Mouse (Mus musculus) MEL (cell line): Measurements from ENCODE around the gene Rsph6a. TPM values are rescaled to one million over a fixed set of nuclear protein-coding genes. Genes with fewer than 3 reads are reported as not detected.

ENCODE experiments used
- DNase-seq: peaks from one replicate; pipeline ENCODE4 v3.0.0; 2011; ENCODE audit warnings: low read depth, low spot score
- H3K27ac ChIP-seq: 2 replicates; pipeline ENCODE4 v1.5.1; 2012; ENCODE audit warnings: low read depth, mild to moderate bottlenecking, control low read depth, low read length, moderate library complexity; ENCODE audit not compliant: control insufficient read depth
- H3K27me3 ChIP-seq, 2 experiments: fragments of 150-350 bp in 1 of 2; sonication (generic) in 1 of 2; 2 replicates each; pipeline ENCODE4 v1.6.1; 2012; ENCODE audit warnings: low read length in 2 of 2, mild to moderate bottlenecking in 2 of 2, improper control_type of control experiment in 1 of 2, moderate library complexity in 1 of 2; ENCODE audit not compliant: insufficient read depth in 2 of 2, control insufficient read depth in 1 of 2
- H3K36me3 ChIP-seq, 2 experiments: 2 replicates each; pipeline ENCODE4 v1.6.1; 2012 to 2014; ENCODE audit warnings: low read length in 2 of 2, improper control_type of control experiment in 1 of 2, inconsistent platforms in 1 of 2, mild to moderate bottlenecking in 1 of 2; ENCODE audit not compliant: insufficient read depth in 2 of 2, control insufficient read depth in 1 of 2
- H3K4me1 ChIP-seq, 2 experiments: fragments of 150-350 bp in 1 of 2; sonication (generic) in 1 of 2; 2 replicates each; pipeline ENCODE4 v1.6.1; 2012; ENCODE audit warnings: low read length in 2 of 2, improper control_type of control experiment in 1 of 2, mild to moderate bottlenecking in 1 of 2; ENCODE audit not compliant: insufficient read depth in 2 of 2, control insufficient read depth in 1 of 2
- H3K4me3 ChIP-seq, 2 experiments: fragments of 150-350 bp in 1 of 2; sonication (generic) in 1 of 2; 2 replicates each; pipeline ENCODE4 v1.5.1; 2012; ENCODE audit warnings: low read depth in 2 of 2, low read length in 2 of 2, mild to moderate bottlenecking in 2 of 2, moderate library complexity in 2 of 2, control low read depth in 1 of 2, improper control_type of control experiment in 1 of 2; ENCODE audit not compliant: control insufficient read depth in 1 of 2, insufficient read depth in 1 of 2
- H3K79me2 ChIP-seq: 2 replicates; pipeline ENCODE4 v1.6.1; 2012; ENCODE audit warnings: mild to moderate bottlenecking, low read length, moderate library complexity; ENCODE audit not compliant: control insufficient read depth, poor library complexity, insufficient read depth
- H3K9ac ChIP-seq: 2 replicates; pipeline ENCODE4 v1.6.1; 2012; ENCODE audit warnings: low read depth, mild to moderate bottlenecking, control low read depth, low read length, moderate library complexity; ENCODE audit not compliant: control insufficient read depth, poor library complexity, severe bottlenecking
- H3K9me3 ChIP-seq: fragments of 150-350 bp; sonication (generic); replicated peaks from 2 replicates; pipeline ENCODE4 v1.6.1; 2012; ENCODE audit warnings: mild to moderate bottlenecking, low read length, improper control_type of control experiment, moderate library complexity; ENCODE audit not compliant: insufficient read depth
- BHLHE40 ChIP-seq: IDR thresholded peaks from 2 replicates; pipeline ENCODE4 v1.6.1; 2012; ENCODE audit warnings: low read depth, mild to moderate bottlenecking, inconsistent platforms, low read length, improper control_type of control experiment, borderline replicate concordance
- CHD2 ChIP-seq: IDR thresholded peaks from 2 replicates; pipeline ENCODE4 v1.6.1; 2011; ENCODE audit warnings: low read length, improper control_type of control experiment
- E2F4 ChIP-seq: IDR thresholded peaks from 2 replicates; pipeline ENCODE4 v1.6.1; 2011; ENCODE audit warnings: low read depth, low read length, improper control_type of control experiment, borderline replicate concordance
- EP300 ChIP-seq, 2 experiments: IDR thresholded peaks; 2 replicates each; pipeline ENCODE4 v1.6.1; 2011; ENCODE audit warnings: improper control_type of control experiment in 2 of 2, low read length in 2 of 2, low read depth in 1 of 2, mild to moderate bottlenecking in 1 of 2
- GABPA ChIP-seq: IDR thresholded peaks from 2 replicates; pipeline ENCODE4 v1.6.1; 2012; ENCODE audit warnings: low read depth, mild to moderate bottlenecking, inconsistent platforms, low read length, improper control_type of control experiment, moderate library complexity
- GATA1 ChIP-seq: IDR thresholded peaks from 2 replicates; pipeline ENCODE4 v1.6.1; 2011; ENCODE audit warnings: low read depth, low read length, improper control_type of control experiment
- HCFC1 ChIP-seq: IDR thresholded peaks from 2 replicates; pipeline ENCODE4 v1.6.1; 2012; ENCODE audit warnings: low read depth, mild to moderate bottlenecking, inconsistent platforms, low read length, improper control_type of control experiment, moderate library complexity
- JUND ChIP-seq: IDR thresholded peaks from 2 replicates; pipeline ENCODE4 v1.6.1; 2011; ENCODE audit warnings: low read depth, mild to moderate bottlenecking, improper control_type of control experiment, low read length
- MAFK ChIP-seq: IDR thresholded peaks from 2 replicates; pipeline ENCODE4 v1.6.1; 2011; ENCODE audit warnings: low read depth, mild to moderate bottlenecking, low read length, improper control_type of control experiment, borderline replicate concordance
- MAX ChIP-seq: IDR thresholded peaks from 2 replicates; pipeline ENCODE4 v1.6.1; 2011; ENCODE audit warnings: low read length, improper control_type of control experiment
- MEF2A ChIP-seq: IDR thresholded peaks from 2 replicates; pipeline ENCODE4 v1.6.1; 2014; ENCODE audit warnings: low read depth, mild to moderate bottlenecking, inconsistent platforms, low read length, improper control_type of control experiment; ENCODE audit not compliant: poor library complexity, insufficient replicate concordance, severe bottlenecking; ENCODE audit errors: extremely low read depth
- NELFE ChIP-seq: IDR thresholded peaks from 2 replicates; pipeline ENCODE4 v1.6.1; 2011; ENCODE audit warnings: low read depth, low read length, improper control_type of control experiment
- NRF1 ChIP-seq: IDR thresholded peaks from 2 replicates; pipeline ENCODE4 v1.6.1; 2014; ENCODE audit warnings: low read depth, mild to moderate bottlenecking, inconsistent platforms, low read length, improper control_type of control experiment, moderate library complexity; ENCODE audit not compliant: poor library complexity, insufficient read depth, severe bottlenecking
- POLR2A ChIP-seq, 2 experiments: IDR thresholded peaks; 2 replicates each; pipeline ENCODE4 v1.6.1; 2011 to 2012; ENCODE audit warnings: low read length in 2 of 2, mild to moderate bottlenecking in 2 of 2, control low read depth in 1 of 2, improper control_type of control experiment in 1 of 2, low read depth in 1 of 2, moderate library complexity in 1 of 2; ENCODE audit not compliant: control insufficient read depth in 1 of 2, insufficient read depth in 1 of 2, poor library complexity in 1 of 2
- POLR2AphosphoS2 ChIP-seq: IDR thresholded peaks from 2 replicates; pipeline ENCODE4 v1.6.1; 2011; ENCODE audit warnings: low read length, improper control_type of control experiment
- POLR2AphosphoS5 ChIP-seq: IDR thresholded peaks from 2 replicates; pipeline ENCODE4 v1.6.1; 2012; ENCODE audit warnings: low read depth, borderline replicate concordance, mild to moderate bottlenecking, inconsistent platforms, low read length, moderate library complexity, mixed read lengths
- RAD21 ChIP-seq: IDR thresholded peaks from 2 replicates; pipeline ENCODE4 v1.6.1; 2011; ENCODE audit warnings: mild to moderate bottlenecking, low read depth, low read length, improper control_type of control experiment
- RCOR1 ChIP-seq: IDR thresholded peaks from 2 replicates; pipeline ENCODE4 v1.6.1; 2012; ENCODE audit warnings: low read depth, mild to moderate bottlenecking, inconsistent platforms, low read length, improper control_type of control experiment
- SIN3A ChIP-seq: IDR thresholded peaks from 2 replicates; pipeline ENCODE4 v1.6.1; 2012; ENCODE audit warnings: low read length, improper control_type of control experiment, inconsistent platforms
- SMC3 ChIP-seq: IDR thresholded peaks from 2 replicates; pipeline ENCODE4 v1.6.1; 2011; ENCODE audit warnings: low read depth, low read length, improper control_type of control experiment
- TBP ChIP-seq: IDR thresholded peaks from 2 replicates; pipeline ENCODE4 v1.8.0; 2011; ENCODE audit warnings: low read depth, low read length, improper control_type of control experiment
- TCF12 ChIP-seq: IDR thresholded peaks from 2 replicates; pipeline ENCODE4 v1.6.1; 2014; ENCODE audit warnings: low read depth, mild to moderate bottlenecking, inconsistent platforms, low read length, improper control_type of control experiment, moderate library complexity
- UBTF ChIP-seq: IDR thresholded peaks from 2 replicates; pipeline ENCODE4 v1.6.1; 2012; ENCODE audit warnings: low read depth, mild to moderate bottlenecking, inconsistent platforms, low read length, improper control_type of control experiment, moderate library complexity, borderline replicate concordance; ENCODE audit not compliant: insufficient read depth
- ZC3H11A ChIP-seq: IDR thresholded peaks from 2 replicates; pipeline ENCODE4 v1.6.1; 2012; ENCODE audit warnings: low read depth, mild to moderate bottlenecking, inconsistent platforms, low read length, improper control_type of control experiment
- ZKSCAN1 ChIP-seq: IDR thresholded peaks from 2 replicates; pipeline ENCODE4 v1.6.1; 2012; ENCODE audit warnings: low read depth, mild to moderate bottlenecking, inconsistent platforms, low read length, improper control_type of control experiment, moderate library complexity
- ZMIZ1 ChIP-seq: IDR thresholded peaks from 2 replicates; pipeline ENCODE4 v1.6.1; 2012; ENCODE audit warnings: low read depth, mild to moderate bottlenecking, inconsistent platforms, low read length, improper control_type of control experiment, moderate library complexity
- ZNF384 ChIP-seq: IDR thresholded peaks from 2 replicates; pipeline ENCODE4 v1.6.1; 2012; ENCODE audit warnings: low read depth, mild to moderate bottlenecking, inconsistent platforms, low read length, improper control_type of control experiment
- polyA plus RNA-seq, 2 experiments: library from polyadenylated mRNA; stranded (reverse) in 1 of 2; unstranded in 1 of 2; fragments of >175 nt in 1 of 2; fragments of >200 nt in 1 of 2; gene quantifications; 2 replicates each; pipeline versions ENCODE4 v1.2.1 to v1.2.4; 2012; ENCODE audit warnings: low replicate concordance in 2 of 2, low read depth in 1 of 2; ENCODE audit not compliant: insufficient read length in 2 of 2, insufficient read depth in 1 of 2, missing spikeins in 1 of 2
- total RNA-seq: library from RNA; depleted of rRNA; stranded (reverse); fragments of 300-350 nt; gene quantifications from 2 replicates; pipeline ENCODE4 v1.2.3, GENCODE M21; 2012

Rsph6a gene
- total and polyA plus RNA-seq, 3 experiments: 0.04 to 0.23 TPM; not detected in 1

- Histone ChIP-seq H3K36me3 (no peaks in the 10 kb centered on the region), H3K4me1 (no peaks in the 10 kb centered on the region), H3K9ac (no peak overlapping the region), H3K79me2 (no peaks in the 10 kb centered on the region), H3K27ac (no peak overlapping the region), H3K9me3 (no peaks in the 10 kb centered on the region), H3K4me3 (no peak overlapping the region), H3K27me3 (no peaks in the 10 kb centered on the region)
- no peak for TF ChIP-seq HCFC1
- TF ChIP-seq GATA1: no peak
- TF ChIP-seq UBTF: no peak
- no peak for TF ChIP-seq E2F4
- no peak for TF ChIP-seq POLR2AphosphoS5
- no peak for TF ChIP-seq MEF2A
- no peak for TF ChIP-seq NRF1
- TF ChIP-seq TCF12: no peak
- TF ChIP-seq EP300 (IDR thresholded peaks at IDR 0.05; ENCODE audit: low read depth in 1 of 2, low read length in 2 of 2): no peak
- no peak for TF ChIP-seq JUND
- TF ChIP-seq RCOR1: no peak
- no peak for TF ChIP-seq ZNF384
- no peak for DNase-seq
Observed at GRCm38 (mm10) chr7:19055108-19055507, 618 bp downstream of the Rsph6a start.

- no peak overlapping the region for H3K4me3 ChIP-seq
- no peak for DNase-seq
- H3K27me3 ChIP-seq: no peaks in the 10 kb centered on the region
- H3K79me2 ChIP-seq: no peaks in the 10 kb centered on the region
- H3K9me3 ChIP-seq: no peaks in the 10 kb centered on the region
- no peaks in the 10 kb centered on the region for H3K4me1 ChIP-seq
- no peak for TF ChIP-seq ZMIZ1
- no peak for TF ChIP-seq MAFK
- no peak for TF ChIP-seq BHLHE40
- TF ChIP-seq GATA1: no peak
- TF ChIP-seq NELFE: no peak
- TF ChIP-seq ZC3H11A: no peak
- TF ChIP-seq ZKSCAN1: no peak
- TF ChIP-seq POLR2AphosphoS2: no peak
- no peak for TF ChIP-seq SMC3
- no peak for TF ChIP-seq NRF1
- TF ChIP-seq MEF2A: no peak
- no peak for TF ChIP-seq POLR2AphosphoS5
- no peak for TF ChIP-seq POLR2A (IDR thresholded peaks at IDR 0.05; ENCODE audit: control insufficient read depth in 1 of 2, insufficient read depth in 1 of 2, low read depth in 1 of 2, low read length in 2 of 2, poor library complexity in 1 of 2)
- no peak for TF ChIP-seq RAD21
- no peak for TF ChIP-seq CHD2
- TF ChIP-seq TBP: no peak
- no peak for TF ChIP-seq SIN3A
- no peak for TF ChIP-seq MAX
- no peak for TF ChIP-seq GABPA
- TF ChIP-seq TCF12: no peak
- no peak overlapping the region for H3K9ac ChIP-seq
- no peak overlapping the region for H3K27ac ChIP-seq
- no peaks in the 10 kb centered on the region for H3K36me3 ChIP-seq
Observed at GRCm38 (mm10) chr7:19057405-19057804, 2.9 kb downstream of the Rsph6a start.
